Mouse (Mus musculus) testis, adult 2 months (tissue): ENCODE data around the gene Cenpm.

Source experiments
- CTCF ChIP-seq: fragments of 200-500 bp; IDR thresholded peaks from 2 replicates; pipeline ENCODE4 v1.5.1; 2012; ENCODE audit warnings: low read depth, mild to moderate bottlenecking, inconsistent platforms, low read length, moderate library complexity; ENCODE audit not compliant: control insufficient read depth, insufficient read depth, insufficient replicate concordance
- POLR2A ChIP-seq: fragments of 200-500 bp; IDR thresholded peaks from 2 replicates; pipeline ENCODE4 v1.6.1; 2012; ENCODE audit warnings: low read depth, mild to moderate bottlenecking, inconsistent platforms, low read length, moderate library complexity; ENCODE audit not compliant: control insufficient read depth

- TF ChIP-seq CTCF, result no peak
- no peak; the same call in 1 of the 2 replicates for TF ChIP-seq POLR2A
Observed at GRCm38 (mm10) chr15:82255944-82256383, 11.4 kb upstream of the Cenpm start.
